Mouse (Mus musculus) ES-E14 (cell line): ENCODE measurements around the gene Nr1h4.

Experiments used
- CHD2 ChIP-seq: IDR thresholded peaks from 2 replicates; pipeline ENCODE4 v1.6.1; 2014; ENCODE audit warnings: mild to moderate bottlenecking, low read depth, low read length, inconsistent platforms
- HCFC1 ChIP-seq: IDR thresholded peaks from 2 replicates; pipeline ENCODE4 v1.6.1; 2012; ENCODE audit warnings: low read length, inconsistent platforms, borderline replicate concordance; ENCODE audit not compliant: insufficient read depth
- MAFK ChIP-seq: IDR thresholded peaks from 2 replicates; pipeline ENCODE4 v1.6.1; 2014; ENCODE audit warnings: mild to moderate bottlenecking, low read depth, low read length, inconsistent platforms; ENCODE audit not compliant: insufficient read depth
- ZC3H11A ChIP-seq: IDR thresholded peaks from 2 replicates; pipeline ENCODE4 v1.6.1; 2012; ENCODE audit warnings: low read depth, mild to moderate bottlenecking, inconsistent platforms, low read length, borderline replicate concordance

DNA sequence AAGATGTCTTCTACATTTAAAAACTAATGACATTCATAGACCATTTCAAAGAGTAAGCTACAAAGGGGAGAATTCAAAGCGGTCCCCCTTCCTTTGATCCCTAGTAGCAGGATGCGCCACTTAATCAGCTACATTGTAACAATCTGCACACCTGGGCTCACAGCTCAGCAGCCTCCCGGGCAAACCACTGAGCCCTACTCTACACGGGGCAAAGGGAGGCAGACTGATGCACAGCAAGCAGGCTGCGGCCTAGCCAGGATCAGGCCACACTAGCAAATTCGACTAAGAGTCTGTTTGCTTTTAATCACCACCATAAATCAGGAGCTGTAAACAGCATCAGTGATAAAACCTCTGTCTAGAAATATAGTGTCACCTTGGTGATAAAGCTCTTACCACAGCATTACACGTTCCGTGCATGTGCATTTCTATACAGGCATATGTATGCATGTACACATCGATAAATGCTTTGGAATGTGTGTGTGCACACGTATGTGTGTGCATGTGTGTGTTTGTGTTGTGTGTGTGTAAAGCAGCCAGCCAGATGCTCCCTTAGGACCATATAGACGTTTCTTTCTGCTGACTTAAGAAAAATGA lies 108.5 kb downstream of the Nr1h4 start:
- no peak for TF ChIP-seq CHD2
- TF ChIP-seq MAFK, result no peak
- TF ChIP-seq ZC3H11A, result no peak
- TF ChIP-seq HCFC1, result no peak
